Mouse (Mus musculus) adrenal gland, postnatal 36 days (tissue): ENCODE data around the gene Slc12a7. TPM values are rescaled to one million over a fixed set of nuclear protein-coding genes. Genes with fewer than 3 reads are reported as not detected.
"Not testable (repeated sequence)": the region's sequence is repeated elsewhere in the genome, so short reads cannot be mapped to it uniquely, and the experiment has no call there.

Source experiments
- DNase-seq, 2 experiments: peaks; one replicate each; pipeline ENCODE4 v3.0.0; 2021; ENCODE audit warnings: mixed read lengths in 1 of 2
- total RNA-seq, 2 experiments: library from RNA; stranded (reverse); gene quantifications; 2 replicates each; pipeline ENCODE4 v1.2.3; 2021

Gene Slc12a7
- total RNA-seq, 2 experiments from 2014 or later: 35.8 to 36.6 TPM

DNA sequence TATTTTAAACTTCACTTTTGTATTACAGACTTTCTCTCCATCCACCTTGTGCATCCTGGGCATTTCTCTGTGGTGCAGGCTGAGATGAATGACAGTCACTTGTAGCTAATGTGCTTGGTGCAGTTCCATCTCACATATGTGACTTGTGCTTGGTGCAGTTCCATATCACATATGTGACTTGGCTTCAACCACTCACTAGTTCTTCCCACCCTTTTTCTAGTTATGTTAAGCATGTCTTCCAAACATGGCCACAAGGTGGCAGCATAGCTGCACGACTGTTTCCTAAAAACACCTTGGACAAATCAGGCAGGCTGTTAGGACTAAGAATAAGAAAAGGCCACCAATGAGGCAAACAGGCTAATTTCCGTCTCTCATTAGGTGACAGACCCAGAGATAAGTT, 14.7 kb upstream of the Slc12a7 start:
- peak; percentile 81 to 82 for DNase-seq

DNA sequence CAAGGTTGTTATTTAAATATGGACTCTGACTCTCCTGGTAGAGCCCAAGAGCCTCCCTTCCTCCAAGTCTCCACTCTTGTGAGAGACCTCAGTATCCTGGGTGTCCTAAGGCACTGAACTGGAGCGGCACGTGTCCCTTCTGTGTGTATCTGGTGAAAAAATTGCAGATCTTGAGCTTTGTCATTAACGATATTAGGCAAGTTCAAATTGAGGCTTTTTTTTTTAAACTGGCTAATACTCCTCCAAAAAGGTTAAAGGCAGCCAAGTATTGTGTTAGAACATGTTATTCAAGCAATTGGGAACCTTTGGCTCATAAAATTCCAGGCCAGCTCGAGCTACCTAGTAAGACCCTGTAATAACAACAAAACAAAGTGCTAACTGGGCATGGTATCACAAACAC, 12.7 kb upstream of the Slc12a7 start:
- no peak for DNase-seq

DNA sequence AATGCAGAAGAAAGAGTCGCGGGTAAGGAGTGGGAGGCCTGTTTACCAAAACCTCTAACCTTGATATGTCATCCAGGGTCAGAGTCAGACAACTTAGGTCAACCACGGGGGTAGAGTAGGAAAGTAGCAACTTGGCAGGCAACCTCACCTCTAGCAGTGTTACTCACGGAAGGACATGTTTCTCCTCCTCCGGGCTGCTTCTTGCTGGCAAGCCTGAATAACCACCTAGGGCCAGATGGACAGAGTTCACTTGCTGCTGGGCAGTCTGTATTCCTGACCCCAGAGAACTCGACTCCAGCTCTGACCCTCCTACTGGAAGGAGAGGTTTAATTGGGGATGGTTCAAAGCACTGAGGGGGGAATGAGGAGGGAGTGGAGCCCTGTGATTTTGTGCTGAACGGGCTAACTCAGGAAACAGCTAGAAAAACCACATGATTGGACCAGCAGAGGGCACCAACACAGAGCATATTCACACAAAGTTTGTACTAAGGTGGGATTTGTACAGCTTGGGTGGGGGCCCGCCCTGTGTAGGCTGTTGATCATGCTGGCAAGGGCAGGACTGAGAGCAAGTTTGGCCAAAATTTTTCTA, 9.7 kb upstream of the Slc12a7 start:
- DNase-seq: peak; percentile 50 to 59

DNA sequence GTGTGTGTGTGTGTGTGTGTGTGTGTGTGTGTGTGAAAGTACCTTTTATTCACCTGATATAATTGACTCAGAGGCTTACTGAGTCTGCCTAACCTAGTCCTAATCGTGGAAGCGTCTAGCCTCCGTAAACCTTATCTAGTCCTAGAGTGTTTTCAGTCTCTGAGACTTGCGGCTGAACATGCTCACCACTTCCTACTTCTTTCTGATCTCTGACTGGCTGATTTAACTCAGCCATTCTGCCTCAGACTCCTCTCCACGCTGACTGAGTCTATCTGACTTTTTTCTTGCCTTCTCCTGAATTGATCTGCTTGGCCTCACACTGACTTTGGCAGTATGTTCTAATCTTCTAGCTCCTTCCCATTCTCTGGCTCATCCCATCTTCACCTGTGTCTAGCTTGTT, 7.6 kb upstream of the Slc12a7 start:
- DNase-seq: no peak

DNA sequence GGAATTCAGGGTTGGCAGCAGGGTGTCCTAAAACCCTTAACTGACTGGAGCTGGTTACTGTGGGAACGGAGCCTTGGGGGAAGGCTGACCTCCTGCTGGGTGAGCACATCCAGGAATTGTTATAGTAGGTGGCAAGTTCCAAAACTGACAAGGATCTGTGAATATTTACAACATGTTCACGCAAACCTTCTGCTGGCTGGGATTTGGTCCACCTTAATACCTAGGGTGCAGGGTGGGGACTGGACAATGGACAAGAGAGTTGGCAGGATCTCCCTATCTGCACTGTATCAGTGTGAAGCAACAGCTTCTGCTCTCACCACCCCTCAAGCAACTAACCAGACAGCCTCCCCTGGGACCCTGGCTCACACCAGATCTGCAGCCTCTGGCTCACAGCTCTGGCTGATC, 5.3 kb upstream of the Slc12a7 start:
- DNase-seq: peak in 1 of 2 experiments; percentile 52

DNA sequence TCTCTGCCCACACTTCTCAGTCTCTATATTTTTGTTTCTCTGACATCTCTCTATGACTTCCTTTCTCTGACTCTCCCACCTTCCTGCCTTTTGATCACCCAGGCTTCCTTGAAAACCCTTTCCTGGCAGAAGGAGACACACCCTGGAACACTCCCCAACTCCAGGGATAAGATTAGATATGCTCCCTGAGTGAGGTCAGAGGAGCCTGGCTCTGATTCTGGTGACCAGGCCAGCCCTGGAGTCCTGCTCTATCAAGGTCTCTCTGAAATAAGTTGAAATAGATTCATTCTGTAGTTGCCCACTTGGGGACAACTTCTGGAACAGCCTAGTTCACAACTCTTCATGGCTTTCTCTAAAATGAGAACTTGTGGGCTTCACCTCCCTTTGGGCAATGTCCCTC, 4.3 kb upstream of the Slc12a7 start:
- DNase-seq: no peak

DNA sequence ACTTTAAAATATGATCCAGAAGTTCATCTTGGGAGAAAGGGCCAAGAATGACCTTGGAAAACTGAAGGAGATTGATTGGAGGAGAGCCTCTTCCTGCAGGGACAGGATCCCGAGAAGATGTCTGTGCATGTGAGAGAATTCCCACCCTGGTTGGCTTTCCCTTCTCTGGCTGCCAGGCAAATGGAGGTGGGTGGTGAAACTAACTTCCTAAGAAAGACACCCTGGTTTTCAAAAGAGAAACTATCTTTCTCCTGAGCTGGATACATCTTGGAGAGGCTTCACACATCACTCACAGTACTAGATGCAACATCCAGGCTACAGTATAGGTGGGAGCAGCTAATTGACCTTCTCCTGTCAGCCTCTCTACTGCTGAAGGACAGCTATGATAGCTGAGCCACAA, 2.0 kb upstream of the Slc12a7 start:
- DNase-seq: no peak

DNA sequence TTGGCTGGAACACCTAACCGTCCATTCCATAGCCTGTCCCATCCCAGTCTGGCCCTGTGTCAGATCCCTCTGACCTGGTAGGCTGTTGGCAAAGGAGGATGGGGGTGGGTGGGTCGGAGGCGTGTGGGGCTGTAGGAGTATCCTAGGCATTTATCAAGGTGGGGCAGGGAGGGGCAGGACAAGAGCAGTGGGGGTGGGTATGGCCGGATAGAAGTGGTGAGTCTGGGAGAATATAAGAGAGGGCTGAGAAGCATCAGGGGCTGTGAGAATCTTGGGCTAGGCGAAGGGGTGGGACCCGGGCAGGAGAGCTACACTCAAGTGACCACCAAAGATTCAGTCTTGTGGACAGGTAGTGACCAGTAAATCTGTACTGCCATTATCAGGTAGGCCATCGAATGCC, 659 bp upstream of the Slc12a7 start:
- no peak for DNase-seq

DNA sequence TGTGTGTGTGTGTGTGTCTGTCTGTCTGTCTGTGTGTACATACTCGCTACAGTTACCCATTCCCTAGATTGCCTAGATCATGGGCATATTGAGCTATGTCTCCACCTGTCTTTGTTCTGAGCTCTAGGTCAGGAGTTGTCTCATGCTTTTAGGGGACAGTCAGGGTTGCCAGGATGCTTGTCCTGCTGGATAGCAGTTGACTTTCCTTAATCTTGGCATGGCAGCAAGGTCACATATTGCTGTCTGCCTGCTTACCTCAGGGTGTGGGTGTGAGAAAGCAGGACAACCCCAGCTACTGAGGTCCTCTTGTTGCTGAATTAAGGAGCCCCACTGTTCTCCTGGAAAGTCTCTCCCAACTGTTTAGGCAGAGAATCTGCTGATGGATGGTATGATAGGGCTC, 1.5 kb downstream of the Slc12a7 start:
- DNase-seq: no peak

DNA sequence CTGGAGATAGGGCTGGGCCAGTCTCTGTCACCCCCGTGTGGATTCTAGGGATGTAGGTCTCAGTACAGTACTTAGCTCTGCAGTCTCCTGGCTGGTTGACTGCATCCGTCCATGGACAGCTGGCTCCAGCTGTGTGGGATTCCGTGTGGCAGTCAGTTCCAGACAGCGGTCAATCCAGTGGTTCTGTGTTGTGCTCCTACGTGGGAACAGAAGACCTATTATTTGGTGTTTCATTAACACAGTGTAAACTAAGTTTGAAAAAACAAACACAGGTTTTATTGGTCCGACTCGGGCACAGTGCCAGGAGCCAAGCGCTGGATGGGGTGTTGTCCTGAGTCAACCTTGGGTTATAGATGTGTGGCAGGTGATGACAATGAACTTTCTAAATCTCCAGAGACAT, 2.4 kb downstream of the Slc12a7 start:
- DNase-seq: no peak

DNA sequence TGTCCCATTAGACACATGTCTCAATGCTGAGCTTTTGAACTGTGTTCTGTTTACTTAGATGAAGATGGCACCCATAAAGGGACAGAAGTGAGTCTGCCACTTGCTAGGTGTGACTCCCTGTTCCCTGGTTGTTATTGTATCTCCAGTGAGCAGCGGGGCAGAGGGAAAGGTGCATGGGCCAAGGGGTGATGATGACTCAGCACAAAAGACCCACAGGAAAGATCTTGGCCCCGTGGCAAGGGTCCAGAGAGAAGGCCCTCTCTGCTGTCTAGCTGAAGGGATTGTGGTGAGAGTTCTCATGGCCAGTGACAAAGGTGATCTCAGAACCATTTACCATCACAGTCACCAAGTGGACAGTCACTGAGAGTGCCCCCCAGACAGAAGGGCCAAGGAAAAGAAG, 3.0 kb downstream of the Slc12a7 start:
- no peak for DNase-seq

DNA sequence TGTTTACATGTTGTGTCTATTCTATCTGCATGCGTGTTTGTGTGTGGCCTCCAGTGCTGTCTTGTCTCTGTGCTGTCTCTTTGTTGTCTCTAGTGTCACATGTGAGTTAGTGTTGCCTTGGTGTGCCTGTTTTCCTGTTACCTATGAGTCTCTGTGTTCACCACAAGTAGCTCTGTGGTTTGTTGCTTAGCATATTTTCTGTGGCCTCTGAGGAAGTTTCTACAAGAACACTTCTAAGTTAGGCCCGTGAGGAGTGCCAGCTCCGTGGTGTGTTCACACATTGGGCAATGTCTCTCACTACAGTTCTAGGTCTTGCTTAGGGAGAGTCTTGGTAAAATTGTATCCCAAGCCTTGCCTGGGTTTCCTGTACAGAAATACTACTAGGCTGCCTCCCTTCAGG, 4.0 kb downstream of the Slc12a7 start:
- DNase-seq: no peak

DNA sequence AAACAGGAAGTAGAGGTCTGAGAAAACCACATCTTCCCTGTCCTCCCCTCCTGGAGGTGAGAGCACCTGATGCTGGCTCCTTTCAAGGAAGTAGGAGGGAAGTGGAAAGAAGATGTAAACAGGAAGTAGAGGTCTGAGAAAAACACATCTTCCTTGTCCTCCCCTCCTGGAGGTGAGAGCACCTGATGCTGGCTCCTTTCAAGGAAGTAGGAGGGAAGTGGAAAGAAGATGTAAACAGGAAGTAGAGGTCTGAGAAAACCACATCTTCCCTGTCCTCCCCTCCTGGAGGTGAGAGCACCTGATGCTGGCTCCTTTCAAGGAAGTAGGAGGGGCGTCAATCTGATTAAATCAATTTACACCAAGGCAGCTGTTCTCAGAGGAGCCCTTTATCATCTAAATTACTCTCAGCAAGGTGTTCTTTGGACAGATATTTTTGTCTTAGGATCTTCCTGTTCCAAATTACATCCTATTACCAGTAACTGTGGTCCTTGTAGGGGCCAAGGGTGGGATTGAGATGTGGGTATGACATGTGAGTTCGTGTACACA, 7.6 kb downstream of the Slc12a7 start:
- not testable (repeated sequence) for DNase-seq

DNA sequence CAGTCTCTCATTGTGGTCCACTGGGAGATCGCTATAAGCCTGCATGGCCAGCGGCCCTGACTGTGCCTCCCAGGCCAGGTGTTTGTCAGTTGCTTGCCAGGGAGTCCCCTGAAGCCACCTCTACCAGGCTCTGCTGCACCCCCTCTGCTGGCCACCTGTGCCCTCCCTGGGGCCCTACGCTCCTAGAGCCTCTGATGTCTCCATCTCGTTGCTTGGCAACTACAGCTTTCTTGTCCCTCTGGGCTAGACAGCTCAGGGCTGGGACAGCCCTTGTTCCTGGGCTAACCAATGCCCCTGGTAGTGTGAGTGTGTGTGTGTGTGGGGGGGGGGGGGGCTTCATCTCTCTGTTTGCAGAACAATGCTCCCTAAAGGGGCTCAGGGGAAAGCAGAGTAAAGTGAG, 10.1 kb downstream of the Slc12a7 start:
- no peak for DNase-seq

DNA sequence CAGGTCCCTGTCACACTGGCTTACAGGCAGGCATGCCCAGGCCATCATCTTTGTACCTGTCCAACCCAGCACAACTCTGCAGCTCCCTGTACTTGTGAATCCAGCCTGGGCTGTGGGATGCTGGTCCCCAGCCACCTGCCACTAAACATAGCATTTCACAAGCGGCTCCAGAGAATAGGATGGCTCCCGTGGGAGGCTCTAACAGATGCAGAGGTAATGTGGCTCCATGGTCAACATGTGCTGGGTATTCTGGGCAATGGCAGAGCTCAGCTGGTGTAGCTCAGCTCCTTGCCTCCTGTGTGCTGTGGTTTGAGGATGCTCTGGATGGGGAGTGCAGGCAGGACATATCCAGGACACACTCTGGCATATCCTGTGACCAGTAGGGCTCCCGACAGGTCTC, 10.8 kb downstream of the Slc12a7 start:
- DNase-seq: no peak

DNA sequence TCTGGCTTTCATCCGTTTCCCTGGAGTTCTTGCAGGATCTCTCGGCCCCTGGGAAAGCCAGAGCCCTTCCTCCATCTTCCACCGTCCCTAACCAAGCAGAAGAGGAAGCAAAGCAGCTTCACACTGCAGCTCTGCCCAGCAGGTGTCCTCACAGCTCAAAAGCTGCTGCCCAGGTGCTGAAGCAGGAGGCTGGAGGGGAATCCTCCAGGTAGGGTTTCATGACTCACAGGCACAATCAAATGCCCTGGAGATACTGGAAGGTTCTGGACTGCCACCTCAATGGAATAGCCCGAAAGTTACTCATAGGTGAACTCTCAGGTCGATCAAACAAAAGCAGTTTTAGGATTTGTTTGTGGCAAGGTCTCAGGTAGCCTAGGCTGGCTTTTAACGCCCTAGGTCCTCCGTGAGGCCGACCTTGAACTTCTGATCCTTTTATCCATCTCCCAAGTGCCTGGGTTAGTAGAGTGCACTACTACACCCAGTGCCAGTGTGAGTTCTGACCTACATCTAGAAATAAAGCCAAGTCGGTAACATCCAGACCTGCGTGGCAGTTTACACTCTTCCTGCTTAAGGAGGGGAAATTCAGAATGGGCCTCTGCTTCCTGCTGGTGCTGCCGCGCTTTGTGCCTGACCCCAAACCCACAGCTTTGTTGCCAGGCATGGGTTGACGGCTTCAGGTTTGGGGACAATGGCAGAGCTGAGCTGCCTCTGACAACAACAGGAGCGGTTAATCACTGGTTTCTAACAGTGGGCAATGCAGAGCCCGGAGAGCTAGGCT, 16.0 kb downstream of the Slc12a7 start:
- DNase-seq: no peak

DNA sequence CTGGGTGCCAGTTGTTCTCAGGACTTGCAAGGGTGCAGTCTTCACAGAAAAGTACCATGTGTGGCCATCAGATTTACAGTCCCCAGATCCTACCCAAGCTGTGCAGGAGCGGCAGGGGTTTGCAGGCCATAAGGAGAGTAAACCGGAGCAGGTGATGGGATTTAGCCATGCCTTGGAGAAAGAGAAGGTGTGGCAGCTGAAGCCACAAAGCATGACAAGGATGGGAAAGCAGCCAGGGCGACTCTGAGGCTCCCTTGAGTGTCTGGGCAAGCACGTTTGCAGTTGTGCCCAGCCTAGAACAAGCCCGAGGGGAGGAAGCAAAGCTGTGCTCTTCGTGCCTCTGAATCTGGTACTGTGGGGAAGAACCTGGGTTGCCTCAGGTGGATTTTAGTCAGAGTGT, 17.5 kb downstream of the Slc12a7 start:
- DNase-seq: no peak

DNA sequence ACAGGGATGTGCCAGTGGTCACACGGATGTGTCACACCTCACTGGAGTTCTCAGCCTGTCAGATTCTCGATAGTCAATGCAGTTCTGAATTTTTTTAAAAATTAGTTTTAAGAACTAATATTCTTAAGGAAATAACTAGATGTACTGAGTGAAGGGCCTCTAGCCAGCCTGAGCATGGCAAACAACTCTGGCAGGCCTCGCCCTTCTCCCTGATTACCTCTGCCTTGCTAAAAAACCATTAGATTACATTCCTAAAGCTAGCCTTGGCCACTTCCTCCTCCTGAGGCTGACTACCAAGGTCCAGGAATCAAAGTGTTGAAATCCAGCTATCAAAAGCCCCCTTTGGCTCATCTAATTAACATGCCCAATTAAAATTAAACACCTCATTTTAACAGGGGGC, 18.4 kb downstream of the Slc12a7 start:
- DNase-seq: no peak

DNA sequence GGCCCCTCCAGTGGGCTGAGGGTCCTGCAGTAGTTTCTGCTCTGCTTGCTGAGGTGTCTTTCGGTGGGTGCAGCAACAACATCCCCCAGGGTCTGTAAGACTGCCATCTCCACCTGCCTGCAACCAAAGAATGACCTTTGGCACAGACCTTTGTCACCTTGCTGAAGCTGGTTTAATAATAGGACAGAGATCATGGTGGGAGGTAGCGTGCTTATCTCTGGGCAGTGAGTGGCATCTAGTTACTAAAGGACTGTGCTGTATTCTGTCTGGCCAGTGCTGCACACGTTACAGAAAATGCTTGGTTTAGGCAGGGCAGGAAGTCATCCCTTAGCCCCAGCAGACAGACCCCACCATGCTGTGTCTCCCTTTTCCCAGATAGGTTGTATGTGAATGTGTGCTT, 22.9 kb downstream of the Slc12a7 start:
- no peak for DNase-seq

DNA sequence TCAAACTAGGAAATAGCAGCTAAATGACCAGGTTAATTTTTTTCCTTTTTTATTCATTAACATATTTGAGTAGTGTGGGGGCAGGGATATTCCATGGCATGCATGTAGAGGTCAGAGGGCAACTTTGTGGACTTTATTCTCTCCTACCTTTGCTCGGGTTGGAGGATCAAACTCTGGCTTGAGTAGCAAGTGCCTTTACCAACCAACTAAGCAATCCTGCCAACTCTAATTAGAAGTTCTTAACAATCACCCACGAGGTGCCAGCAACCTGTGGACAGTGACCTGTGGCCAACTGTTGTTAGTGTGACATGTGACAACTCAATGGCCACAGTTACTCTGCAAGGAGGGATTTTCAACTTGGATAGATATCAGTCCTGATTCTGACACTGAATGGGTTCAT, 24.0 kb downstream of the Slc12a7 start:
- no peak for DNase-seq

DNA sequence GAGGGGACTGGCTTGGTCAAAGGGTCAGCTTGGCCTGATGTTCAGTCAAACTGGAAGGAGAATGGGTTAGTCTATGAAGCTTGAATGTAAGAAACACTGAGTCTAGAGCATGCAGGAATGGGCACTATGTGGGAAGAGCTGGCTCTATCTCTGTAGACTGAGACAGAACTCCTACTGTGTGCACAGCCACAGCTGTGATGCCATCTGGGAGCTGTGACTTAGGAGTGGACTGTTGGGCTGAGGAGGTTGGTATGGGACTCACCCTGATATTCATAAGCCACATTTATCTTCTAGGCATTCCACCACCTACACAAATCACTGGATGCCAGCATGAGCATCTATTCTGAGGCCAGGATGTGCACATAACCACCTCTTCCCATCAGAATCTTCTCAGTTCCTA, 24.5 kb downstream of the Slc12a7 start:
- DNase-seq: no peak

DNA sequence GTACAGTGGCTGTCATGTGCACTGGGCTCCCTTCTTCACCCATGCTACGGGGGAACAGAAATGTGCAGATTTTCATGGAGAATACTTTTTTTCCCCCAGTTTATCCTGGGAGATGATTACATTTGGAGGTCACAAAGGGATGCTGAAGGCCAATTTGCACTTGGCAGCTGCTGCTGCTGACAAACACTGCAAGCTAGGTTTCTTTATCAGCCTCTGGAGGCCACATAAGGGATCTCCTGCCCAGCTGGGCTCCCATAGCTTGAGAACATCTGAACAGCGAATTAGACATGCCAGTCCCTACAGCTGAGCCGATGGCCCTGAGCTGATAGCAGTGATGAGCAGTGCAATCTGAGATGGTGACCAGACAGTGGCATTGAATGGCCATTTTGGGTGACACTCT, 26.7 kb downstream of the Slc12a7 start:
- peak in 1 of 2 experiments; percentile 30 for DNase-seq

DNA sequence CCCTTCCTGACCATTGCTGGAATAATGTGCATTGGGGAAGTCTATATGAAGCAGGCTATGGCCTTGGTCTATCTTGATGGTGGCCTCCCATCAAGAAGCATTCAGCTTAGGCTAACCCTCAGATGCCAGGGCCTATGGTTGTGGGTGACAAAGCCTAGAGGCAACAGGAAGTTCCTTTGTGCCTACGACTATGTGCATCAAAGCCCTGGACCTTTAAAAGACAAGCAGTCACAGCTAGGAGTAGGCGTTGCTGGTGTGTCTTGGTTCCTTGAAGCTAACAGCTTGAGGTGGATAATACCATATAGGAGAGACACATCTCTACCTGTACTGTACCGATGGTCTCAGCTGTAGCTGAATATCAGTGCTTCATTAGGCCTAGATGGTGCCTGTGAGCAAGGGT, 27.2 kb downstream of the Slc12a7 start:
- no peak for DNase-seq

DNA sequence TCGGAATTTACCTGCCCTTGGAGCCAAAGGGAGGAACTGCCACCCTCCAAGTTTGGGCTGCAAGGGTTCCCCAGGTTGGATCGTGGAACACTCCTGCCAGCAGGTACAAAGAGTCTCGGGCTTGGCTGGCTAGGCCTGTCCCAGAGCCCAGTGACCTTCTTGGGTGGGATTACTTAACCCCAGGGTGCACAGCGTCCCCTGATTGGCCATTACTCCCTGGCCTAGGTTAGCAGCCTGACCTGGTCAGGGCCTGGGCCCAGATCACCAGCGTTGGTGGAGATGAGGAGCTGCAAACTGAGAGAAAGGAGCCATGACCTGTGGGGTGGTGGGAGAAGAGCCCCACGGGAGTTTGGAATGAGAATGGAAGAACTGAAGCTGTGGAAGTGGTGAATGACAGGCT, 30.0 kb downstream of the Slc12a7 start:
- no peak for DNase-seq
